1 mouse cellular context compared by ENCODE assay signal in genomic region chr7:128000068-128000950, GRCm38 (mm10).
TF ChIP-seq lines count a peak whose summit lies in the region.

No protein-coding gene starts in this region.

TF ChIP-seq in MEL, 35 proteins besides CTCF, POLR2A, EP300 and RAD21 (continued from another document):
- TF ChIP-seq ZNF384 (IDR thresholded peaks at IDR 0.05; ENCODE audit: low read depth, low read length) (no peak), BHLHE40 (IDR thresholded peaks at IDR 0.05; ENCODE audit: borderline replicate concordance, low read depth, low read length) (no peak), TCF12 (IDR thresholded peaks at IDR 0.05; ENCODE audit: low read depth, low read length) (peak; percentile 79), USF2 (IDR thresholded peaks at IDR 0.05; ENCODE audit: borderline replicate concordance in 1 of 2, insufficient read depth in 1 of 2, low read depth in 1 of 2, low read length in 2 of 2) (no peak), MAFK (IDR thresholded peaks at IDR 0.05; ENCODE audit: borderline replicate concordance, low read depth, low read length) (no peak), KAT2A (conservative IDR thresholded peaks at IDR 0.05; ENCODE audit: low read depth, low read length) (no peak), MAX (IDR thresholded peaks at IDR 0.05; ENCODE audit: low read length) (0 out of 2 replicates have a peak, but pooled peaks have one; percentile 21), MYB (IDR thresholded peaks at IDR 0.05; ENCODE audit: low read depth, low read length) (no peak), E2F4 (IDR thresholded peaks at IDR 0.05; ENCODE audit: borderline replicate concordance, low read depth, low read length) (no peak), CHD1 (IDR thresholded peaks at IDR 0.05; ENCODE audit: low read depth, low read length) (no peak)
TF ChIP-seq in MEL: peak in this region for 7.
